Mouse (Mus musculus): ENCODE results near the gene Gm19402. TPM values are rescaled to one million over a fixed set of nuclear protein-coding genes. Genes with fewer than 3 reads are reported as not detected.
"Not testable (repeated sequence)": the region's sequence is repeated elsewhere in the genome, so short reads cannot be mapped to it uniquely, and the experiment has no call there.

Gene Gm19402
- total and polyA plus RNA-seq, 3 experiments = not detected

DNA sequence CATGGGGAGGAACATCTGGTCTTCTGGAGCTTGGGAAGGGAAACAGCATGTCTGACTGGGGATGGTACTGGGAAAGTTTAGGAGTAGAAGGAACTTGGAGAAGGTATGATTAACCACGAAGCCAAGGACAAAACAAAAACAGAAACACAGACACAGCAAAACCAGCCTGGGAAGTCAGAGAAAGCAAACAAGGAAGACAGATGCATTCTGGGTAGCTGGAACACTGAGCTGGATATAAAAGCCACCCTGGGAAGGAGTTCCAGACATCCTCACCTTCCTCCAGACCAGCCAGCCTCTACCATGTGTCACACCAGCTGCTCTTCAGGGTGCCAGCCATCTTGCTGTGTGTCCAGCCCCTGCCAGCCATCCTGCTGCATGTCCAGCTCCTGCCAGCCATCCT is 24.9 kb upstream of the Gm19402 start, which contains the start of gene Gm10142:
Gene Gm10142, plus strand, starts transcription at position 301 of the 400 bp plus-strand sequence.
- no peak for DNase-seq (ENCODE audit: low spot score)
- Histone ChIP-seq H3K27me3 (ENCODE audit: insufficient read depth, low read length) (peaks cover 20% of the 10 kb centered on the region), H3K4me3 (ENCODE audit: low read depth, low read length) (no peak within 1 kb of the TSS), H3K9me3 (replicated peaks) (peaks cover 1% of the 10 kb centered on the region), H3K4me1 (ENCODE audit: insufficient read depth, low read depth, low read length) (no peaks in the 10 kb centered on the region), H3K36me3 (replicated peaks) (no peaks in the 10 kb centered on the region)
- no peak for TF ChIP-seq POLR2AphosphoS5 (IDR thresholded peaks at IDR 0.05; ENCODE audit: insufficient replicate concordance, low read depth, low read length)
- no peak for TF ChIP-seq CTCF (IDR thresholded peaks at IDR 0.05; ENCODE audit: low read depth, low read length)
- no peak for TF ChIP-seq GATA1 (IDR thresholded peaks at IDR 0.05; ENCODE audit: borderline replicate concordance, low read length)
- TF ChIP-seq TAL1 (conservative IDR thresholded peaks at IDR 0.05; ENCODE audit: low read depth, low read length) = no peak
- TF ChIP-seq GATA2 (IDR thresholded peaks at IDR 0.05; ENCODE audit: borderline replicate concordance, low read depth, low read length) = no peak
- ATAC-seq (ENCODE audit: extremely low read depth, insufficient number of reproducible peaks, low FRiP score, poor library complexity, severe bottlenecking) = no peak

GRCm38 (mm10) chr10:77713734-77714133 is 23.2 kb upstream of the Gm19402 start:
- H3K4me3 ChIP-seq (ENCODE audit: low read depth, low read length) = no peak overlapping the region
- ATAC-seq (ENCODE audit: extremely low read depth, insufficient number of reproducible peaks, low FRiP score, poor library complexity, severe bottlenecking) (no peak), DNase-seq (ENCODE audit: low spot score) (no peak)
- H3K27me3 ChIP-seq (ENCODE audit: insufficient read depth, low read length) = peaks cover 21% of the 10 kb centered on the region
- no peaks in the 10 kb centered on the region for H3K36me3 ChIP-seq (replicated peaks)
- no peaks in the 10 kb centered on the region for H3K4me1 ChIP-seq (ENCODE audit: insufficient read depth, low read depth, low read length)
- no peak for TF ChIP-seq POLR2AphosphoS5 (IDR thresholded peaks at IDR 0.05; ENCODE audit: insufficient replicate concordance, low read depth, low read length)
- TF ChIP-seq GATA1 (IDR thresholded peaks at IDR 0.05; ENCODE audit: borderline replicate concordance, low read length) = no peak
- no peak for TF ChIP-seq TAL1 (conservative IDR thresholded peaks at IDR 0.05; ENCODE audit: low read depth, low read length)
- no peak for TF ChIP-seq CTCF (IDR thresholded peaks at IDR 0.05; ENCODE audit: low read depth, low read length)
- TF ChIP-seq GATA2 (IDR thresholded peaks at IDR 0.05; ENCODE audit: borderline replicate concordance, low read depth, low read length) = no peak
- H3K9me3 ChIP-seq (replicated peaks) = no peaks in the 10 kb centered on the region

DNA sequence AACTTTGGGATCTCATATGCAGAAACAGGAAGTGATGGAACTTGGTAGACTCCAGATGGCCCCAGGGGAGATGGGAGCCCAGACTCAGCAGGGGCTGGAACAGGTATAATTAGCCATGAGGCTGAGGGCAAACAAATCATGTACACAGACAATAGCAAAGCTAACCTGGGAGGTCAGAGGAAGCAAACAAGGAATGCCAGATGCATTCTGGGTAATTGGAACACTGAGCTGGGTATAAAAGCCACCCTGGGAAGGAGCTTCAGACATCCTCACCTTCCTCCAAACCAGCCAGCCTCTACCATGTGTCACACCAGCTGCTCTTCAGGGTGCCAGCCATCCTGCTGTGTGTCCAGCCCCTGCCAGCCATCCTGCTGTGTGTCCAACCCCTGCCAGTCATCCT is 20.6 kb upstream of the Gm19402 start, which contains the start of gene Gm10024:
Gene Gm10024, plus strand, starts transcription at position 301 of the 400 bp plus-strand sequence.
- ATAC-seq (ENCODE audit: extremely low read depth, insufficient number of reproducible peaks, low FRiP score, poor library complexity, severe bottlenecking); H3K4me3 ChIP-seq (ENCODE audit: low read depth, low read length); H3K9me3 ChIP-seq (replicated peaks); H3K4me1 ChIP-seq (ENCODE audit: insufficient read depth, low read depth, low read length); H3K36me3 ChIP-seq (replicated peaks); DNase-seq (ENCODE audit: low spot score): not testable (repeated sequence)
- peaks cover 21% of the 10 kb centered on the region for H3K27me3 ChIP-seq (ENCODE audit: insufficient read depth, low read length)

DNA sequence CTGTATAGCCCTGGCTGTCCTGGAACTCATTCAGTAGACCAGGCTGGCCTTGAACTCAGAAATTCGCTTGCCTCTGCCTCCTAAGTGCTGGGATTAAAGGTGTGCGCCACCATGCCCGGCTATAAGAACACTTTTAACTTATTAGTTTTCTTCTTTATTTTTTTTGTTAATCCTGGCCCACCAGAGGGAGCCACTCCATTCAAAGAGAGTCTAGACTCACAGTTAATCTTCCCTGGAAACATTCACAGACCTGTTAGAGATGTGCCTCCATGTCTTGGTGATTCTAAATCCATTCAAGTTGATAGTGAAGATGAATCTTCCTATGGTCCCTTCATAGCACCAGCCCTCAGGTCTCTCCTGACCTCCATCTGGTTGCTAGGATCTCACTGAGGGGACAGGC is 19.3 kb upstream of the Gm19402 start:
- H3K9me3 ChIP-seq (replicated peaks) = no peaks in the 10 kb centered on the region
- no peaks in the 10 kb centered on the region for H3K4me1 ChIP-seq (ENCODE audit: insufficient read depth, low read depth, low read length)
- no peaks in the 10 kb centered on the region for H3K36me3 ChIP-seq (replicated peaks)
- no peak for ATAC-seq (ENCODE audit: extremely low read depth, insufficient number of reproducible peaks, low FRiP score, poor library complexity, severe bottlenecking)
- no peak overlapping the region for H3K4me3 ChIP-seq (ENCODE audit: low read depth, low read length)
- TF ChIP-seq GATA1 (IDR thresholded peaks at IDR 0.05; ENCODE audit: borderline replicate concordance, low read length) = no peak
- TF ChIP-seq CTCF (IDR thresholded peaks at IDR 0.05; ENCODE audit: low read depth, low read length) = no peak
- no peak for TF ChIP-seq GATA2 (IDR thresholded peaks at IDR 0.05; ENCODE audit: borderline replicate concordance, low read depth, low read length)
- TF ChIP-seq TAL1 (conservative IDR thresholded peaks at IDR 0.05; ENCODE audit: low read depth, low read length) = no peak
- TF ChIP-seq POLR2AphosphoS5 (IDR thresholded peaks at IDR 0.05; ENCODE audit: insufficient replicate concordance, low read depth, low read length) = no peak
- DNase-seq (ENCODE audit: low spot score) = no peak
- H3K27me3 ChIP-seq (ENCODE audit: insufficient read depth, low read length) = peaks cover 17% of the 10 kb centered on the region

GRCm38 (mm10) chr10:77706326-77706725 is 15.8 kb upstream of the Gm19402 start, which contains the start of gene Gm10272:
TSS of gene Gm10272 (plus strand) at chr10:77706626.
- DNase-seq (ENCODE audit: low spot score) (no peak), ATAC-seq (ENCODE audit: extremely low read depth, insufficient number of reproducible peaks, low FRiP score, poor library complexity, severe bottlenecking) (no peak)
- Histone ChIP-seq H3K4me1 (ENCODE audit: insufficient read depth, low read depth, low read length) (no peaks in the 10 kb centered on the region), H3K27me3 (ENCODE audit: insufficient read depth, low read length) (peaks cover 9% of the 10 kb centered on the region), H3K4me3 (ENCODE audit: low read depth, low read length) (no peak within 1 kb of the TSS), H3K9me3 (replicated peaks) (no peaks in the 10 kb centered on the region), H3K36me3 (replicated peaks) (no peaks in the 10 kb centered on the region)
- no peak for TF ChIP-seq GATA1 (IDR thresholded peaks at IDR 0.05; ENCODE audit: borderline replicate concordance, low read length)
- no peak for TF ChIP-seq TAL1 (conservative IDR thresholded peaks at IDR 0.05; ENCODE audit: low read depth, low read length)
- TF ChIP-seq CTCF (IDR thresholded peaks at IDR 0.05; ENCODE audit: low read depth, low read length) = no peak
- TF ChIP-seq POLR2AphosphoS5 (IDR thresholded peaks at IDR 0.05; ENCODE audit: insufficient replicate concordance, low read depth, low read length) = no peak
- no peak for TF ChIP-seq GATA2 (IDR thresholded peaks at IDR 0.05; ENCODE audit: borderline replicate concordance, low read depth, low read length)

DNA sequence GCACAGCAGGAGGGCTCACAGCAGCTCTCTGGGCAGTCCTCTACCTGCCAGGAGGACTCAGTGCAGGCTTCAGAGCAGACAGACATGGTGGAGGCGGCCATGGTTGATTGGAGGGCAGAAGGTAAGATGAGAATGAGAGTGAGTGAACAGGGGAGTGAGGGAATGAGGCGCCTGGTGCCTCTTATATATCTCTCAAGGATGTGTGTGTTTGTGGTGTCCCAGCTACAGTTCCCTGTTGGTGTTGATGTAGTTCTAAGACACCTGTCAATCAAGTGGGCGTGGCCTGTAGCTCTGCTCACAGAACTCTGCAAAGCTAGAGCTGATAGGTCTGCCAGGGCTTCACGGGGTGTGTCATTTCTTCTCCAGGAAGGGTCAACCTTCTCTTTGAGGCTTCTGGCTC is 6.6 kb upstream of the Gm19402 start, which contains the start of gene Gm9508:
Gene Gm9508, minus strand, starts transcription at position 101 of the 400 bp plus-strand sequence.
- ATAC-seq (ENCODE audit: extremely low read depth, insufficient number of reproducible peaks, low FRiP score, poor library complexity, severe bottlenecking) (no peak), DNase-seq (ENCODE audit: low spot score) (no peak)
- Histone ChIP-seq H3K4me1 (ENCODE audit: insufficient read depth, low read depth, low read length) (peaks cover 2% of the 10 kb centered on the region; the same call in 1 of the 2 replicates), H3K36me3 (replicated peaks) (no peaks in the 10 kb centered on the region), H3K4me3 (ENCODE audit: low read depth, low read length) (no peak within 1 kb of the TSS), H3K9me3 (replicated peaks) (no peaks in the 10 kb centered on the region), H3K27me3 (ENCODE audit: insufficient read depth, low read length) (peaks cover 29% of the 10 kb centered on the region; the same call in 1 of the 2 replicates)
- no peak for TF ChIP-seq GATA1 (IDR thresholded peaks at IDR 0.05; ENCODE audit: borderline replicate concordance, low read length)
- TF ChIP-seq TAL1 (conservative IDR thresholded peaks at IDR 0.05; ENCODE audit: low read depth, low read length) = no peak
- no peak for TF ChIP-seq POLR2AphosphoS5 (IDR thresholded peaks at IDR 0.05; ENCODE audit: insufficient replicate concordance, low read depth, low read length)
- no peak for TF ChIP-seq GATA2 (IDR thresholded peaks at IDR 0.05; ENCODE audit: borderline replicate concordance, low read depth, low read length)
- no peak for TF ChIP-seq CTCF (IDR thresholded peaks at IDR 0.05; ENCODE audit: low read depth, low read length)

All from G1E (cell line).